18 mouse cellular contexts compared by ENCODE assay signal in the genomic region with DNA sequence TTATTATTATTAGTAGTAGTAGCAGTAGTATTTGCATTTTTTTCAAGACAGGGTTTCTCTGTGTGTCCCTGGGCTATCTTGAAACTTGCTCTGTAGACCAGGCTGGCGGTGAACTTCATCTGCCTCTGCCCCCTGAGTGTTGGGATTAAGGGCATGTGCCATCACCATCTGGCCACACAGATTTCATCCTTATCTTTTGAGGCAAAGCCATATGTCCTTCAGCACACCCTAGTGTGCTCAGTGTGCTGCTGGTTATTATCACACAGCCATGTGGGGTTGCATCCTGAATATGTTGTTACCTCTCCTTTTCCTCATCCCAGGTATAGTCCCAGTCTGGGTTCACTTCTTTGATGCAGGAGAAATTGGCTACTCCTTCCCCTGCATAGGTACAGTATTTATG. TPM values are rescaled to one million over a fixed set of nuclear protein-coding genes. Genes with fewer than 3 reads are reported as not detected.
"Had no signal": no experiment of that assay in that cellular context is flagged by ENCODE, and none has a peak within 500 bp of the region (broad histone marks: within the 10 kb centered on the region; RNA-seq: fewer than 3 reads in every experiment).

No protein-coding gene starts in this region.

- ATAC-seq: lung, postnatal 0 days; midbrain, embryonic 13.5 days had no signal

- H3K36me3 ChIP-seq: limb, embryonic 13.5 days; midbrain, embryonic 13.5 days had no signal

- H3K27ac ChIP-seq: kidney, postnatal 0 days; layer of hippocampus, adult 2 months; limb, embryonic 13.5 days; liver, embryonic 14.5 days; midbrain, embryonic 13.5 days had no signal

- H3K9me3 ChIP-seq: limb, embryonic 13.5 days; megakaryocyte, embryonic 14.5 days; midbrain, embryonic 13.5 days had no signal

- DNase-seq: kidney, adult 8-10 months; kidney, postnatal 4 days; lung, adult 2 months; lung, postnatal 4 days; right cerebral cortex, postnatal 4 days; spleen, adult 18-20 months; thymus, adult 18-20 months; thymus, postnatal 14 days had no signal

- H3K4me2 ChIP-seq: limb, embryonic 13.5 days; midbrain, embryonic 13.5 days had no signal

- H3K9ac ChIP-seq: limb, embryonic 13.5 days; liver, embryonic 14.5 days; midbrain, embryonic 13.5 days had no signal

- H3K4me3 ChIP-seq: layer of hippocampus, adult 2 months; limb, embryonic 13.5 days; megakaryocyte, embryonic 14.5 days; midbrain, embryonic 13.5 days had no signal

RNA-seq across cellular contexts. Expression of gene Six2, which starts 28.1 kb away (rescaled TPM):
- total RNA-seq: liver, adult 2 months had no signal
- polyA plus RNA-seq: liver, adult 2 months; lung, postnatal 0 days; neural tube, embryonic 14.5 days had no signal

RNA-seq across cellular contexts. Expression of gene Six3, which starts 46.6 kb away (rescaled TPM):
- total RNA-seq: liver, adult 2 months had no signal
- polyA plus RNA-seq: kidney, postnatal 0 days; limb, embryonic 13.5 days; liver, adult 2 months; lung, adult 2 months; lung, postnatal 0 days; neural tube, embryonic 14.5 days; stomach, embryonic 14.5 days had no signal
